Mouse (Mus musculus) heart, postnatal 36 days (tissue): ENCODE data around the gene Drd5. TPM values are rescaled to one million over a fixed set of nuclear protein-coding genes. Genes with fewer than 3 reads are reported as not detected.

Experiments
- DNase-seq, 2 experiments: peaks; one replicate each; pipeline ENCODE4 v3.0.0; 2021 to 2022
- intact Hi-C: fragments of 180-260 bp; cut with DNase I; formaldehyde crosslinking; loops from one replicate; pipeline ENCODE4 v1.15.1; 2025
- total RNA-seq, 2 experiments: library from RNA; stranded (reverse); gene quantifications; 2 replicates each; pipeline ENCODE4 v1.2.3; 2021

Gene Drd5
- not detected for total RNA-seq

DNA sequence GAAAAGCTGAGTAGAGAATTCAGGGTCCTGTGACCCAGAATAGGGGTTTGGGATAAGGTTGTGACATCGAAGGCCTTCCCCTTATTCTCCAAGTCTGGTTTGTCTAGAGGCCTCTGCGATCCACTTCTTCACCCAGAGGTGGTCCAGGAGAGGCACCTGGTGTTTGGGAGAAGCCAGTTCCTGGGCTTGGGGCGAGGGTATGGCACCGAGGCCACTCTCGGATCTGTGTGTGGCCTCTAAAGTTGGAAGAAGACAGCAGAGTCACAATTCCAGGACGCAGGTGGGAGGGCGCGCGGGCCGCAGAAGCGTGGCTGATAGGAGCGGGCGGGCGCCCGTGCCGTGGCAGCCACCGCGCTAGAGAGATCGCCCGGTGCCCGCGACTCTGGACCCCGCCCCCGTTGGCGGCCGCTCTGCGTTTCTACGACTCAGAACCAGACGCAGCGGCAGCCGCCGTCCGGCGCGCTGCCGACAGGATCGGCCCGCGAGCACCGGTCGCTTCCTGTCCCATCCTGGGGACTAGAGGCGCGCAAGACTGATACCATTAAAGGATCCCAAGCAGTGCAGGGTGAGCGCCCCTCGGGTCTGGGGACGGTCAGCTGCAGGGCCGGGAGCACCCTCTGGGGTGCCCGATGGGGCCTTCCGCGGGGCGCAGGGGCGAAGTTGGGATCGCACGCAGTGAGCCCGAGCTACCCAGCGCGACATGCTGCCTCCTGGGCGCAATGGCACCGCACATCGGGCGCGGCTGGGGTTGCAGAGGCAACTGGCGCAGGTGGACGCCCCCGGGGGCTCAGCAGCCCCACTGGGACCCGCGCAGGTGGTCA, at the start of gene Drd5:
Drd5 (plus strand) TSS at position 402 of the 821 bp plus-strand sequence.
- intact Hi-C loops = no loop called here

GRCm38 (mm10) chr5:38270942-38271341, 48.2 kb upstream of the Drd5 start:
- intact Hi-C loops = no loop called here
- no peak for DNase-seq

More for the DNA sequence above, at the start of gene Drd5:
- DNase-seq = no peak

DNA sequence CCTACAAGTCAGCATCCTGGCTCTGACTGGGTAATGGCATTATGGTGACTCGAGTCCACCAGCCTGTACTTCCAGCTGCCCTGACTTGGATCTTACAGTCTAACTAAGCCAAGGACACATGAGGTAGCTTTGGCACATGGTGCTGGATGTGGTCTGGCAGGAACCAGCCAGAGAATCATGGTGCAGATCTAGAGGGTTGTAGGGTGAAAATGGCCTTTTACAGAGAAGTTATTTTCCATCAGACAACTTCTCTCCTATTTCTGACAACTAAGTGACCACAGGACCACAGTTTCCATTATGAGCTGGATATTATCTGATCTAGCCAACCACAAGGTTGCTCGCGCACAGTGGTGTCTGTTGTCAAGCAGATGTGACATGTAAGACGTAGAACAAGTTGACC, 45.3 kb upstream of the Drd5 start:
- DNase-seq = no peak
- intact Hi-C loops = no loop called here

- intact Hi-C loops = no loop called here
- no peak for DNase-seq
These were observed 43.4 kb upstream of the Drd5 start, which contains the start of gene Otop1 for GRCm38 (mm10) chr5:38275771-38276170. TSS of gene Otop1 (plus strand) at chr5:38275972.

GRCm38 (mm10) chr5:38276451-38276850, 42.7 kb upstream of the Drd5 start:
- intact Hi-C loops = no loop called here
- no peak for DNase-seq

GRCm38 (mm10) chr5:38277098-38277866, 41.9 kb upstream of the Drd5 start:
- intact Hi-C loops = no loop called here
- DNase-seq = no peak

- no peak for DNase-seq
- intact Hi-C loops = no loop called here
These were observed 41.1 kb upstream of the Drd5 start for GRCm38 (mm10) chr5:38277936-38278600.

DNA sequence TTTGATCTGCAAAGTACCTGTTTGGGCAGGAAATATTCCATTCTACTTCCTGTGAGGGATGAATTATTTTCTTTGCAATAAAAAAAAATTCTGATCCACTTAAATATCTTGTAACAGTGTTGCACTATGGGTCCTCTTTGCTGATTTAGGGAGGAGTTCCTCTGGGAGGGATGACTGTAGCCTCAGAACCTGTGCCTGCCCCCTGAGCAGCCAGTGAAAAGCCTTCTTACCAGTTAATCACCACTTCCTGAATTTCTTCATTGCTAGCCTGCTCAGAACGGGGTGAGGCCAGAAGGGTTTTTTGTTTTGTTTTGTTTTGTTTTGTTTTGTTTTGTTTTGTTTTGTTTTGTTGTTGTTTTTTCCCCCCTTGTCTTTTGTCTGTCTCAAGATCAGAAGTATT, 39.1 kb upstream of the Drd5 start:
- intact Hi-C loops = no loop called here
- no peak for DNase-seq

DNA sequence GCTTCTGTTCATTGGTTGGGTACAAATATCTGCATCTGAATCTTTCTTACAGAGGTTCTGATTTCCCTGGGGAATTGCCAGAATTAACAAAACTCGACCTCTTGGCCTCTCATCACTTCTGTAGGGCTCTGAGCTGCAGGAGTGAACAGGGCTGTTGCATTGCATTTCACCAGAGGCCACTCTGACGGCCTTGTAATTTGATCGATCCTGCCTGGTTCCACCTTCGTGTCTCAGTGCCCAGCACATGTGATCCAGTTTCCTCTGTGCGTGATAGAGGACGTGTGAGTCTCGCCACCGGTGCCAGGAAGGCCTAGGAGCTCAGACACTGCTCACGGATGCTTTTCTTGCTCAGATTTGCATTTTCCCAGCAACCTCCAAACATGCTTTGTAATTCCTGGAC, 33.4 kb upstream of the Drd5 start:
- intact Hi-C loops = no loop called here
- no peak for DNase-seq

DNA sequence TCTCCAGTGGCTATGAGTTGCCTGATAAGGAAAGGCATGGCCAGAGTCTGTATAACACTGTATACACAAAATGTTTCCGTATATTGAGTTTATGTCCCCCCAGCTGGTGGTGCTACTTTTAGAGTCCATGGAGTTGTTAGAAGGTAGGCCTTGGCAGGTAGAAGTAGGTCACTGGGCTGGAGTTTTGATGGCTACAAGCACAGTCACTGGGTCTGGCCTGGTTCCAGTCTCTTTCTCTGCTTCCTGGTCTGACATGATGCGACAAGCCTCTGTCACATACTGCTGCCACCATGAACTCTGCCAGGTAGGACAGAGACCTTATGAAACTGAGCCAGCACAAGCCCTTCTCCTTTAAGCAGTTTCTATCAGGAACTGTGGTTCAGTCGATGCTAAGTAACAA, 30.7 kb upstream of the Drd5 start:
- DNase-seq = no peak
- intact Hi-C loops = no loop called here

GRCm38 (mm10) chr5:38301761-38302411, 17.3 kb upstream of the Drd5 start:
- no peak for DNase-seq
- intact Hi-C loops = no loop called here

GRCm38 (mm10) chr5:38302651-38303050, 16.5 kb upstream of the Drd5 start:
- intact Hi-C loops = no loop called here
- no peak for DNase-seq

GRCm38 (mm10) chr5:38305241-38305640, 13.9 kb upstream of the Drd5 start:
- intact Hi-C loops = no loop called here
- no peak for DNase-seq

GRCm38 (mm10) chr5:38307255-38308101, 11.7 kb upstream of the Drd5 start:
- peak; percentile 91 to 92 for DNase-seq
- intact Hi-C loops = loop anchor here (1.0 to 2.0 kb wide), 4 partner anchors 163 to 325 kb away; no protein-coding TSS in a partner anchor

GRCm38 (mm10) chr5:38308873-38309272, 10.3 kb upstream of the Drd5 start:
- DNase-seq = peak; percentile 13 to 51
- intact Hi-C loops = no loop called here

DNA sequence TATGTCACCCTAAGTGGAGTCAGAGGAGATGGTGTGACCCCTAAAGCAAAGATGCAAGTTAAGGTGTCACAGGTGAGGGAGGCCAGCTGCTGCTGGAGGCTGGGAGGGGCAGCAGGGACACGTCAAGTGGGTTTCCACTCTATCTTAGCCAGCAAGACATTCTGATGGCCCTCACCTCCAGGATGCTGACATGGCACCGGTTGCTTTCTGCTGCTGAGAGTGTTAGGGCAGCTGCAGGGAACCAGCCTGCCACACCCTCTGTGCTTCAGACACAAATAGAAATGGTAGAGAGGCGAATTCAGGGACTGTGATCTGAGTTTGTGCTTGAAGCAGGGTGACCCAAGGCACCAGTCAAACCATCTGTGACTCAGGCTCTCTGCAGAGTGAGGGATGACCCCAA, 9.4 kb upstream of the Drd5 start:
- no peak for DNase-seq
- intact Hi-C loops = no loop called here

GRCm38 (mm10) chr5:38333381-38333780, 14.2 kb downstream of the Drd5 start:
- intact Hi-C loops = no loop called here
- DNase-seq = no peak

- DNase-seq = no peak
- intact Hi-C loops = no loop called here
These were observed 15.4 kb downstream of the Drd5 start for GRCm38 (mm10) chr5:38334582-38334981.

GRCm38 (mm10) chr5:38343101-38343500, 23.9 kb downstream of the Drd5 start:
- no peak for DNase-seq
- intact Hi-C loops = no loop called here
